Mouse (Mus musculus): ENCODE results near the gene Fzd10.

Fzd10 gene

DNA sequence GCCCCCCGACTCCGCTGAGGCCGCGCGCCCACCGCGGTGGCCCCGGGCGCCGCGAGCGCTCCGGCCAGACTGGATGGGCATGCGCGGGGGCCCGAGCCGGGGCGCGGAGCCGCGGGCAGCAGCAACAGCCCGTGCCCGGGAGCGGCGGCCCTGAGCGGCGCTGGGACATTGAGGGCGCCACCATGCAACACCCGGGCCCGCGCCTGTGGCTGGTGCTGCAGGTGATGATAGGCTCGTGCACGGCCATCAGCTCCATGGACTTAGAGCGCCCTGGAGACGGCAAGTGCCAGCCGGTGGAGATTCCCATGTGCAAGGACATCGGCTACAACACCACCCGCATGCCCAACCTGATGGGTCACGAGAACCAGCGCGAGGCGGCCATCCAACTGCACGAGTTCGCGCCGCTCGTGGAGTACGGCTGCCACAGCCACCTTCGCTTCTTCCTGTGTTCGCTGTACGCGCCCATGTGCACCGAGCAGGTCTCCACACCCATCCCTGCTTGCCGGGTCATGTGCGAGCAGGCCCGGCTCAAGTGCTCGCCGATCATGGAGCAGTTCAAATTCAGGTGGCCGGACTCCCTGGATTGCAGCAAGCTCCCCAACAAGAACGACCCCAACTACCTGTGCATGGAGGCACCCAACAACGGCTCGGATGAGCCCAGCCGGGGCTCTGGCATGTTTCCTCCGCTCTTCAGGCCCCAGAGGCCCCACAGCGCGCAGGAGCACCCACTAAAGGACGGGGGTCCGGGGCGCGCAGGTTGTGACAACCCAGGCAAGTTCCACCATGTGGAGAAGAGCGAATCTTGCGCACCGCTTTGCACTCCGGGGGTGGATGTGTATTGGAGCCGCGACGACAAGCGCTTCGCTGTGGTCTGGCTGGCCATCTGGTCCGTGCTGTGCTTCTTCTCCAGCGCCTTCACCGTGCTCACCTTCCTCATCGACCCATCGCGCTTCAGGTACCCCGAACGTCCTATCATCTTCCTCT lies 684 bp downstream of the Fzd10 start:
- DNase-seq (ENCODE audit: low spot score in 2 of 2), result no peak

DNA sequence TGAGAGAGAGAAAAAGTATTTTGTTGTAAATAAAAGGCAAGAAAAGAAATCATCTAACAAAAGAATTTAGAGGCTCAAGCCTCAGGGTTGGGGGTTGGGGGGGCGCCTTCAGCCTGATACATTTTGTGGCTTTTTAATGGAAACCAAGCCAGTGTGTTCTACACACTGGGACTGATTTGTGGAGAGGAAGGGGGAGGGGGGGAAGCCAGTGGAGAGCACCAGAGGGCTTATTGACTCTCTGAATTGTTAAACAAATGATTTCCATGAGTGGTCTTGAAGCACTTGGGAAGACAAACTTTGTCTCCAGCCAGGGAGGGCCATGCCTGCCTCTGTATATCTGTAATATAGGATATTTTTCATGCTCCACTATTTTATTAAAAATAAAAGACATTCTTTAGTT lies 3.0 kb downstream of the Fzd10 start:
- no peak for DNase-seq (ENCODE audit: low spot score in 2 of 2)

GRCm38 (mm10) chr5:128606596-128606995 lies 6.0 kb downstream of the Fzd10 start:
- no peak for DNase-seq (ENCODE audit: low spot score in 2 of 2)

DNA sequence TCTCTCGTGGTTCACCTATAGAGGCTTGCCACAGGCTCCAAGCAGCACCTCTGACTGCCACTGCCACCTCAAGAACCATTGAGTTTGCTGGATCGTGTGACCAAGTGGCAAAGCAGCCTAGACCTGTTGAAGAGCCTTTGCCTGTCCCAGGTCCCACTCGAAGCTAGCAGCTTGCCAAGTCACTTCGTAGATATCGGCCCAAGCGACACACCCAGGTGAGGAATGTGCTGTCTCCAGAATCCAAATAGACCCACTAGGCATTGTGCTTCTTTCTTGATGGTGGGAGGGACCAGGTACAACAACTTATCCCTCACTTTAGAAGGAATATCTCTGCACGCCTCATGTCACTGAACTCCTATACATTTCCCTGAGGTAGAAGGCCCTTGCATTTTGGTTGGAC lies 8.4 kb downstream of the Fzd10 start:
- DNase-seq (ENCODE audit: low spot score in 2 of 2), result no peak

DNA sequence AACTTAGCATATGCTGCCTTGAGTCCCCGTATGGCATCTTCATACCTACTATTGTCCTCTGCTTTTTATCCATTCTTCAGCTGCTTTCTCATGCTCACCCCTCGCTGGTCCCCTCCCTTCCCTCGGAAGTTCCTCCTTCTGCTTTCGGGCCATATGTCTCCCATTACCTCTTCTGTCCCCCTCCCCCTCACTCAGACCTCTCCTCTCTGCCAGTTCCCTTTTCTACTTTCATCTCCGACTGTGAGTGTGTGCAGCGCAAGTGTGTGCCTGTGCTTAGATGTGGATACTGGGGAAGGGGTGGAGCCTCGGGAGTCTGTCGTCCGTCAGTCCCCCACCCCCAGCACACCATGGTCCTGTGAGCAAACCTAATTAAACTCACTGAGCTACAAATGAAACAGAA lies 17.0 kb downstream of the Fzd10 start:
- no peak for DNase-seq (ENCODE audit: low spot score in 2 of 2)

- DNase-seq (ENCODE audit: low spot score in 2 of 2), result no peak
Measured at GRCm38 (mm10) chr5:128619987-128620386, 19.3 kb downstream of the Fzd10 start.

- no peak for DNase-seq (ENCODE audit: low spot score in 2 of 2)
Measured at GRCm38 (mm10) chr5:128620408-128620807, 19.8 kb downstream of the Fzd10 start.

GRCm38 (mm10) chr5:128627763-128628162 lies 27.1 kb downstream of the Fzd10 start:
- no peak for DNase-seq (ENCODE audit: low spot score in 2 of 2)

DNA sequence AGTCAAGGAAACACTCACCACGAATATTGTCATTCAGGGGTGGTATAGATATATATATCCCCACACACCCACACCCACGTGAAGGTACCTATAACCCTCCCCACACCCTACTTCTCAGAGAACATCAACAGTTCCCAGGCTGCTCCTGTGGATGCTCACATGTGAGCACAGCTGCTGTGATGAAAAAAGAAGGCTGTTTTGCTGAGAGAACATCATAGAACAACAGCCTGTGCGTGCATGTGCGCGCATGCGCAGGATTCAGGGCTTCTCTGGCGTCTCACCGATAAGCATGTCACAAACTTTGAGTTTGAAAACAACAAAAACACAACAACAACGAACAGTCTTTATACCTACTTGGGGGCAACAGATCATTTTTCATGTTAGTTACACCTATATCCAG lies 36.0 kb downstream of the Fzd10 start:
- DNase-seq (ENCODE audit: low spot score in 2 of 2), result no peak

- no peak for DNase-seq (ENCODE audit: low spot score in 2 of 2)
Measured at GRCm38 (mm10) chr5:128637071-128638015, 36.7 kb downstream of the Fzd10 start.

DNA sequence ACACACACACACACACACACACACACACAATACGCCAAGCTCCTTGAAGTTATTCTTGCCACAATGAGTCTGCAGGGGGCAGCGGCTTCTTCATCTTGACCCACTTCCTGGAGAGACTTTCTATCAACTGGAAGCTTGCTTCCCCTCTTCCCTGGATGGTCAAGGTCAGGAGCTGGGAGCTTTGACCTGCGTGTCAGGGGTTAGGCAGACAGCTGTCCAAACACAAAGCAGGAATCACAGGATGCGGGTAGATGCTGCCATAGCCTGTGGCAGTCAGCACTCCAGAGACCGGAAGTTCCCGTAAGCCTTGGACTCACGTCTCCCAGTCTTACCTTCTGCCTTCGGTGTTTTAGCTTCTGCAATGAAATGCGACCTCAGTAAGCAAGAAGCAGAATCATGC lies 38.1 kb downstream of the Fzd10 start:
- no peak for DNase-seq (ENCODE audit: low spot score in 2 of 2)

- DNase-seq (ENCODE audit: low spot score in 2 of 2), result no peak
Measured at GRCm38 (mm10) chr5:128643065-128643464, 42.4 kb downstream of the Fzd10 start.

GRCm38 (mm10) chr5:128645720-128646119 lies 45.1 kb downstream of the Fzd10 start:
- DNase-seq (ENCODE audit: low spot score in 2 of 2), result no peak

DNA sequence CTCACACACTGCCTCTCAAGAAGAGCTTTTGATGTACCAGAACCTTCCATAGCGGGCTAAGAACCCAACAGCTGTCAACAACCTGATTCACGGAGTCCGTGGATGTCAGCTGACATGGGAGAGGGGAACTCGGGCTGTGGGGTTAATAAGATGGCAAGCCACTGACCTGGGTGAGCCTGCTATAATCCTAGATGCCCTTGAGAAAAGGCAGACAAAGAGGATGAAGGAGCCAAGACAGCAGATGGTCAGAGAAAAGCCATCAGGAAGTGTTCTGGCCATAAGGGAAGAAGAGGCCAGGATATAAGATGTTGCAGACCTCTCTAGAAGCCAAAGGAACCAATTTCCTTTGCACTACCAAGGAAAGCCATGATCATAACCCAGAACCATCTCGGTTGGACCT lies 45.6 kb downstream of the Fzd10 start:
- DNase-seq (ENCODE audit: low spot score in 2 of 2), result no peak

- DNase-seq (ENCODE audit: low spot score in 2 of 2), result no peak
Measured at GRCm38 (mm10) chr5:128647221-128647730, 46.6 kb downstream of the Fzd10 start.

DNA sequence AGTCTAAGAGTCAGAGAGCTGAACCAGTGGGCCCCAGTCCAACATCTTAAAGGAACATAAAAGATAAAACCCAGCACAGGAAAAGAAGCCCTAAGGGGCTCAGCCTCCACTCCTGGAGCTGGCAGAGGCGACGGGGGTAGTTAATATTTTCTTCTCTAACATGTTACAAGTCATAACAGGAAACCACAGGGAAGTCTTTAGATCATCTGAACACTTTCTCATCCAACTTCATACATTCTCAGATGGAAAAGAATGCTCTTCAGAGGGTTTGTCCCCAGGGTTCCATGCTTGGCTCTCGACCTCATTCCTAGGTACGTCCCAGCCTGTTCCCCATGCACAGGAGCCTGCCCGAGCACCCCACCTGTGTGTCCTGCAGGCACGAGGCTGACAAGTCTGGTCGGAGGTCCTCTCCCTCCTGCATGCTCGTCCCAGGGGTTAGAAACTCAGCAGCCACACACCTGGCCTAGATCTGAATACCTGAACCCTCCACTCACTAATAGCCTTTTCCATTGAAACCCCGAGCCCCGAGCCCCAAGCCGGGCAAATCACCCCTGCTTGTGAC lies 48.8 kb downstream of the Fzd10 start:
- DNase-seq (ENCODE audit: low spot score in 2 of 2), result no peak

Data from heart, adult 9 months (tissue).